Mouse (Mus musculus) spleen, postnatal 0 days (tissue): Measurements from ENCODE around the gene Hist1h2bn. TPM values are rescaled to one million over a fixed set of nuclear protein-coding genes. Genes with fewer than 3 reads are reported as not detected.

Experiments
- polyA plus RNA-seq: library from polyadenylated mRNA; unstranded; fragments of >200 nt; fragmentation: Nextera tagmentation; extraction: Ambion mirVana; gene quantifications from 2 replicates; pipeline ENCODE4 v1.2.1, GENCODE M21; 2015

Gene Hist1h2bn
- 32.0 and 36.8 TPM in 2 replicates for polyA plus RNA-seq

DNA sequence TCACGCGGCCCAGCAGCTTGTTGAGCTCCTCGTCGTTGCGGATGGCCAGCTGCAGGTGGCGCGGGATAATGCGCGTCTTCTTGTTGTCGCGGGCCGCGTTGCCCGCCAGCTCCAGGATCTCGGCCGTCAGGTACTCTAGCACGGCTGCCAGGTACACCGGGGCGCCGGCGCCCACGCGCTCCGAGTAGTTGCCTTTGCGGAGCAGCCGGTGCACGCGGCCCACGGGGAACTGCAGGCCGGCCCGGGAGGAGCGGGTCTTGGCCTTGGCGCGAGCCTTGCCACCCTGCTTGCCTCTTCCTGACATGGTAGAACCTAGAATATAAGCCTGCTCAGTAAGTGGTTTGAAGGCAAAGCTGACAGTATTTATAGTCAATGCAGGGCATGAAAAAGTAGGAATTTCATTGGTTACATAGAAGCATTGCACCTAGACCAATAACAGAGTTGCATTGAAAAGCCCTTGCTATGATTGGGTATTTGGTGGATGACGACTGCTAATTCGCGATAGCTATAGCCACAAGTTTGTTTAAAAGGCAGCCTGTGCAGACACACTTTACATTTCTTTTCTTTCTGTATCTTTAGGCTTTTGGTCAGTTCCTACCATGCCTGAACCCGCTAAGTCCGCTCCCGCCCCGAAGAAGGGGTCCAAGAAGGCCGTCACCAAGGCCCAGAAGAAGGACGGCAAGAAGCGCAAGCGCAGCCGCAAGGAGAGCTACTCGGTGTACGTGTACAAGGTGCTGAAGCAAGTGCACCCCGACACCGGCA lies at the start of gene Hist1h2bn, which contains the start of gene Hist1h2ak:
Gene Hist1h2bn, plus strand, starts transcription at position 600 of the 762 bp plus-strand sequence.
Gene Hist1h2ak, minus strand, starts transcription at position 304 of the 762 bp plus-strand sequence.

GRCm38 (mm10) chr13:21715864-21716539 lies 37.9 kb upstream of the Hist1h2bn start, which contains the start of the genes Hist1h2bl and Hist1h2ai:
TSS of gene Hist1h2bl (minus strand) at chr13:21716143.
TSS of gene Hist1h2ai (plus strand) at chr13:21716422.

DNA sequence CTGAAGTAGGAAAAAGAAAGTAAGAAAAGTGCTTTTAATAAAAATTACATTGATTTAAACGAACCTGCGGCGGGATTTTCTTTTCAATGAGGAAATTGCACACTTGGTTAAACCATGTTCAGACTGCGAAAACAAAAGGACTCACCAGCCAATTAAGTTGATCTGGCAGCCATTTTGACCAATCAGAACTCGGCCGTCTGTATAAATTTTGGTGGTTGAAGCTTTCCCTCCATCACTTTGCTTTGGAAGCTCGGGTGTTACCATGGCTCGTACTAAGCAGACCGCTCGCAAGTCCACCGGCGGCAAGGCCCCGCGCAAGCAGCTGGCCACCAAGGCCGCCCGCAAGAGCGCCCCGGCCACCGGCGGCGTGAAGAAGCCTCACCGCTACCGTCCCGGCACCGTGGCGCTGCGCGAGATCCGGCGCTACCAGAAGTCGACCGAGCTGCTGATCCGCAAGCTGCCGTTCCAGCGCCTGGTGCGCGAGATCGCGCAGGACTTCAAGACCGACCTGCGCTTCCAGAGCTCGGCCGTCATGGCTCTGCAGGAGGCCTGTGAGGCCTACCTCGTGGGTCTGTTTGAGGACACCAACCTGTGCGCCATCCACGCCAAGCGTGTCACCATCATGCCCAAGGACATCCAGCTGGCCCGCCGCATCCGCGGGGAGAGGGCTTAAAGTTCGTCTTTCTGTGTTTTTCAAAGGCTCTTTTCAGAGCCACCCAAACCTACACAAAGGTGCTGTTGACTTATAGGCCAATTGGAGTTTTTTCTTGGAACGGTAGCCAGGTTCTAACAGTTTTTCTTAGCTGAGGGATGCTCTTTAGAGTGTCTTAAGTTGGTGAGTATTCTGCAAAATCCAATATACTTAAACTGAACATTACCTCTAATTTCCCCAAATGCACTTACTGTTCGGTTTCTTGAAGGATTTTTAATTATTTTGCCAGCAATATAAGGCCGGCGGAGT lies 36.2 kb upstream of the Hist1h2bn start, which contains the start of gene Hist1h3h:
Gene Hist1h3h, plus strand, starts transcription at position 263 of the 961 bp plus-strand sequence.

GRCm38 (mm10) chr13:21721757-21722372 lies 32.1 kb upstream of the Hist1h2bn start, which contains the start of gene Hist1h2bm:
TSS of gene Hist1h2bm (plus strand) at chr13:21722044.

DNA sequence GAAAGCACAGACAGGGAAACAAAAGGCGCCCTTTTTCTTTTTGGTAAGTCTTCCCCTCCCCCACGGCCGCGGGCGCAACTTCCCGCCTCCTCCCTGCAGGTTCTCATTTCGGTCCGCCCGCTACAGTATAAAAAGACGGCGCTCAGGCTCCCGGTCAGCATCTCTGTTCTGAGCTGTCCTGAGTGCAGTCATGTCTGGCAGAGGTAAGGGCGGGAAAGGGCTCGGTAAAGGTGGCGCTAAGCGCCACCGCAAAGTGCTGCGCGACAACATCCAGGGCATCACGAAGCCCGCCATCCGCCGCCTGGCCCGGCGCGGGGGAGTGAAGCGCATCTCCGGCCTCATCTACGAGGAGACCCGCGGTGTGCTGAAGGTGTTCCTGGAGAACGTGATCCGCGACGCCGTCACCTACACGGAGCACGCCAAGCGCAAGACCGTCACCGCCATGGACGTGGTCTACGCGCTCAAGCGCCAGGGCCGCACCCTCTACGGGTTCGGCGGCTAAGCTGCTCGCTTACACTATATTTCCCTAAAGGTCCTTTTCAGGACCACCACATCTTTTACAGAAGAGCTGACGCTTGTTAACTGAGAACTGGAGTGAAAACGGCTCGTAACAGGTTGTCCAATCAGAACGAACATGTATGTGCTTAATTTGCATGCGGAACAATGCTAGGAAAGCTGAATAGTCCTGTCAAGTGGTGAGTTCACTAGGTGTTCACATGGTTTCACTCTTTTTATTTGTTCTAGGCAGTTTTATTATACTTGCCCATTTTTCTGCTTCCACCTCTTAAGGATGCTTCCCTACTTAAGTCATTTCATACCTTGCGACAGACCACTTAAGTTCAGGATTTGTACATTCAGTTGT lies 18.8 kb upstream of the Hist1h2bn start, which contains the start of gene Hist1h4j:
Gene Hist1h4j, plus strand, starts transcription at position 159 of the 862 bp plus-strand sequence.

GRCm38 (mm10) chr13:21750159-21751017 lies 3.5 kb upstream of the Hist1h2bn start, which contains the start of gene Hist1h4k:
TSS of gene Hist1h4k (minus strand) at chr13:21750505.

DNA sequence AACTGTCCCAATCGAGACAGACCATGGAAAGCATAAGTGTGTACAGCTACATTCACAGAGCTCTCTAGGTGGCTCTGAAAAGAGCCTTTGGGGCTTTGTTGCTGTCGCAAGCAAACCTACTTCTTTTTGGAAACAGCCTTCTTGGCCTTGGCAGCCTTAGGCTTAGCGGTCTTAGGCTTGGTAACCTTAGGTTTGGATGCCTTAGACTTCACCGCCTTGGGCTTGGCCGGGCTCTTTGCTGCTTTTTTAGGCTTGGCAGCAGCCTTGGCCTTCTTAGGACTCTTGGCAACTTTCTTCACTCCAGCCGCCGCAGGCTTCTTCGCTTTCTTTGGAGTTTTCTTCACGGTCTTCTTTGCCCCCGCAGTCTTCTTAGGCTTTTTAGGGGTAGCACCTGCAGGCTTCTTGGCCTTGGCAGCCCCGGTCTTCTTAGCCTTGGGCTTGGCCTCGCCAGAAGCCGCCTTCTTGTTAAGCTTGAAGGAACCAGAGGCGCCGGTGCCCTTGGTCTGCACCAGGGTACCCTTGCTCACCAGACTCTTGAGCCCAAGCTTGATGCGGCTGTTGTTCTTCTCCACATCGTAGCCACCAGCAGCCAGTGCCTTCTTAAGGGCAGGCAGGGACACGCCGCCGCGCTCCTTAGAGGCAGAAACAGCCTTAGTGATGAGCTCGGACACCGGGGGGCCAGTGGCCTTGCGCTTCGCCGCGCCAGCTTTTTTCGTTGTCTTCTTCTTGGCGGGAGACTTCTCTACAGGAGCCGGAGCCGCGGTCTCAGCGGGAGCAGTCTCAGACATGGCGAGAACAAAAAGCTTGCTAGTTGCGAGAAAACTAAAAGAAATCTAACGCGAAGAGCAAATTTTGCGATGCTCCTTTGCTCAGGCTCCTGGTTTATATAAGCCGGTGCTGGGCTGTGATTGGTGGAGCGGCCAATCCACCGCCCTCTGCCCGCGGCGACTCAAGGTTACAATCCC lies 26.1 kb downstream of the Hist1h2bn start, which contains the start of gene Hist1h1b:
Gene Hist1h1b, minus strand, starts transcription at position 859 of the 965 bp plus-strand sequence.

GRCm38 (mm10) chr13:21783255-21783617 lies 29.3 kb downstream of the Hist1h2bn start, which contains the start of gene Hist1h3i:
TSS of gene Hist1h3i (minus strand) at chr13:21783370.

DNA sequence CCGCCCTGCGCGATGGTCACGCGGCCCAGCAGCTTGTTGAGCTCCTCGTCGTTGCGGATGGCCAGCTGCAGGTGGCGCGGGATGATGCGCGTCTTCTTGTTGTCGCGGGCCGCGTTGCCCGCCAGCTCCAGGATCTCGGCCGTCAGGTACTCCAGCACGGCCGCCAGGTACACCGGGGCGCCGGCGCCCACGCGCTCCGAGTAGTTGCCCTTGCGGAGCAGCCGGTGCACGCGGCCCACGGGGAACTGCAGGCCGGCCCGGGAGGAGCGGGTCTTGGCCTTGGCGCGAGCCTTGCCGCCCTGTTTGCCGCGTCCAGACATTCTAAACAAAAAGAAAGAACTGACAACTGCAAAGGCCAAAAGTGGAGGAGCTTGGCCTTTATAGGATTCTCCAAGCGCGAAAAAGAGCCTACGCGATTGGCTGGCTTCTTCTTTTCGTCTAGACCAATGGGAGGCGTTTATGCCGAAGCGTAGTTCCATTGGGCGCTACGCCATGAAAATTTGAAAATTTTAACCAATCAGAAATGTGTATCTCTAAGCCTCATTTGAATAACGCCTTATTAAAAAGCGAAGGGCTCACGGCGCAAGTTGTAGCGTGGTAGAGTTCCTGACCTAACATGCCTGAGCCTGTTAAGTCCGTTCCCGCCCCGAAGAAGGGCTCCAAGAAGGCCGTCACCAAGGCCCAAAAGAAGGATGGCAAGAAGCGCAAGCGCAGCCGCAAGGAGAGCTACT lies 33.1 kb downstream of the Hist1h2bn start, which contains the start of the genes Hist1h2an and Hist1h2bp:
Gene Hist1h2an, minus strand, starts transcription at position 320 of the 731 bp plus-strand sequence.
Gene Hist1h2bp, plus strand, starts transcription at position 563 of the 731 bp plus-strand sequence.

Other genes starting within 250 kb of the Hist1h2bn start
- gene Zkscan8, start 223.0 kb upstream of the Hist1h2bn start, polyA plus RNA-seq: 1.9 and 2.4 TPM in 2 replicates
- 0.06 TPM in 1 of 2 replicates, not detected in the other for gene Olfr1366, start 211.3 kb upstream of the Hist1h2bn start, polyA plus RNA-seq
- 0.07 TPM in 1 of 2 replicates, not detected in the other for gene Olfr1535, start 194.2 kb upstream of the Hist1h2bn start, polyA plus RNA-seq
- not detected in 2 replicates for gene Olfr1364, start 172.4 kb upstream of the Hist1h2bn start, polyA plus RNA-seq
- gene Olfr1362, start 140.1 kb upstream of the Hist1h2bn start, polyA plus RNA-seq: not detected in 2 replicates
- not detected in 2 replicates for gene Olfr11, start 111.6 kb upstream of the Hist1h2bn start, polyA plus RNA-seq
- not detected in 2 replicates for gene Olfr1361, start 90.7 kb upstream of the Hist1h2bn start, polyA plus RNA-seq
- not detected in 2 replicates for gene Olfr1360, start 76.7 kb upstream of the Hist1h2bn start, polyA plus RNA-seq
- gene Olfr1359, start 56.0 kb upstream of the Hist1h2bn start, polyA plus RNA-seq: not detected in 2 replicates
- 4.7 and 5.7 TPM in 2 replicates for gene Hist1h2bl, start 38.0 kb upstream of the Hist1h2bn start, polyA plus RNA-seq
- gene Hist1h2ai, start 37.7 kb upstream of the Hist1h2bn start, polyA plus RNA-seq: 57.8 and 92.8 TPM in 2 replicates
- 33.5 and 37.1 TPM in 2 replicates for gene Hist1h3h, start 36.5 kb upstream of the Hist1h2bn start, polyA plus RNA-seq
- gene Hist1h2bm, start 32.1 kb upstream of the Hist1h2bn start, polyA plus RNA-seq: 7.3 and 10.3 TPM in 2 replicates
- gene Hist1h4j, start 19.1 kb upstream of the Hist1h2bn start, polyA plus RNA-seq: 0.62 and 0.67 TPM in 2 replicates
- gene Hist1h4k, start 3.6 kb upstream of the Hist1h2bn start, polyA plus RNA-seq: 14.9 and 17.9 TPM in 2 replicates
- gene Hist1h2ak, start 296 bp upstream of the Hist1h2bn start, polyA plus RNA-seq: 201 and 221 TPM in 2 replicates
- 52.6 and 68.3 TPM in 2 replicates for gene Hist1h1b, start 26.5 kb downstream of the Hist1h2bn start, polyA plus RNA-seq
- 233 and 297 TPM in 2 replicates for gene Hist1h3i, start 29.2 kb downstream of the Hist1h2bn start, polyA plus RNA-seq
- 27.1 and 37.7 TPM in 2 replicates for gene Hist1h2an, start 33.1 kb downstream of the Hist1h2bn start, polyA plus RNA-seq
- 4.5 and 7.4 TPM in 2 replicates for gene Hist1h2bp, start 33.3 kb downstream of the Hist1h2bn start, polyA plus RNA-seq
- 43.0 and 51.7 TPM in 2 replicates for gene Hist1h2bq, start 56.1 kb downstream of the Hist1h2bn start, polyA plus RNA-seq
- gene Hist1h2ao, start 56.3 kb downstream of the Hist1h2bn start, polyA plus RNA-seq: not detected in 2 replicates
- not detected in 2 replicates for gene Hist1h4m, start 57.6 kb downstream of the Hist1h2bn start, polyA plus RNA-seq
- gene Hist1h4n, start 78.1 kb downstream of the Hist1h2bn start, polyA plus RNA-seq: 24.4 and 26.3 TPM in 2 replicates
- gene Hist1h2ap, start 79.4 kb downstream of the Hist1h2bn start, polyA plus RNA-seq: 7,403 and 9,418 TPM in 2 replicates
- gene Hist1h2br, start 79.6 kb downstream of the Hist1h2bn start, polyA plus RNA-seq: 45.1 and 54.8 TPM in 2 replicates
- 1.5 and 1.9 TPM in 2 replicates for gene Zfp184, start 191.0 kb downstream of the Hist1h2bn start, polyA plus RNA-seq
- not detected in 2 replicates for gene Pom121l2, start 227.1 kb downstream of the Hist1h2bn start, polyA plus RNA-seq